Mouse (Mus musculus) common myeloid progenitor, adult 5-6 weeks (primary cell): ENCODE measurements around the gene Dcaf4. TPM values are rescaled to one million over a fixed set of nuclear protein-coding genes. Genes with fewer than 3 reads are reported as not detected.

Source experiments
- ATAC-seq: replicated peaks from 2 replicates; pipeline ENCODE4 v1.8.0; 2016; ENCODE audit warnings: low read depth, mild to moderate bottlenecking, moderate TSS enrichment, inconsistent platforms; ENCODE audit not compliant: poor library complexity, severe bottlenecking
- total RNA-seq: library from RNA; stranded (forward); fragments of 200-1000, 187-1606 nt; gene quantifications from 2 replicates; pipeline ENCODE4 v1.2.3, GENCODE M21; 2017

Gene Dcaf4
- 19.4 and 27.1 TPM in 2 replicates for total RNA-seq

DNA sequence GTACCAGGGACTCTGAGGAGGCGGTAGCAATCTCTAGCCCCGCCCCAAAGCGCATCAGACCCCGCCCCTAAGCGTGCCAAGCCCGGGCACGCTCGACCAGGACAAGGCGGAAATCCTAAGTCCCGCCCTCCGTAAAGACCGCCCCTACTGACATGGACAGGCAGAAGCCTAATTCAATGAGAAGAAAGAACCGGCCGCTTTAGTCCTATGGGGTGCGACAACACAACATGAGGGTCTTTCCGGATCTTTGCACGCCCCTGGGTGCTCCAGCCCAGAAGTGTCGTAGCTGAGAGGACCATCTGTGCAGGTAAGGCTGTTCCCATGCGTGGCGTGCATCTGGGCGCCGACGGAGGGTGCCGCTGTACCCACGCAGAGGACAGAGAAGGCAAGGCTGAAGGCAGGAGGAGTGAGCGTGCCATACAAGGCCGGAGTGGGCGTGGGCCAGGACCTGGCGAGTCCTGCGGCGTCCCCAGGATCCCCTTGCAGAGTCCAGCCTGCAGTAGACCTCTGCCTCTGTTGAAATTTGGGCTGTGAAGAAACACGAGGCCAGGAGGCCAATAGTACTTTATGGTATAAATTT lies at the start of gene Dcaf4:
Gene Dcaf4 (plus strand): TSS at position 156 of the 580 bp plus-strand sequence.
- ATAC-seq: peak; percentile 96

- no peak for ATAC-seq
Observed at GRCm38 (mm10) chr12:83471760-83472159, 48.5 kb upstream of the Dcaf4 start.

- peak; percentile 25; the same call in 1 of the 2 replicates for ATAC-seq
Observed at GRCm38 (mm10) chr12:83473987-83474600, 46.2 kb upstream of the Dcaf4 start.

GRCm38 (mm10) chr12:83475419-83475818 lies 44.8 kb upstream of the Dcaf4 start:
- no peak for ATAC-seq

DNA sequence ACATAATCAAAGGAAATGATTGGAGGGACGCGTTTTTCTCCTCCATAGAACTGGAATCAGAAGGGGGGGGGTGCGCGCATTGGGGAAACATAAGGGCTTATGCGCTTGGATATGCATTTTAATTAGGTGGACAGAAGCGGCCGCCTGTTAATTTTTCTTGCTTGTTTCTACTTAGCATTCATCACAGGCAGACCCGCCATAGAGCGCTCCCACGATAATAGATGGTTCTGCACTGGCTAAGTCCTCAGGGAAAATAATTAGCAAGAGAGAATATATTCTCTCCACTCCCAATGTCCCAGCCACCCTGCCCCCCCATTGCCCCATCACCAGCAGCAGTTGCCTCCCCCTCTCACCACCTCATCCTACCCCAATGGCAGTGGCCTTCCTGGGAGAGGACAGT lies 44.0 kb upstream of the Dcaf4 start:
- ATAC-seq: no peak

GRCm38 (mm10) chr12:83479140-83479539 lies 41.1 kb upstream of the Dcaf4 start:
- ATAC-seq: no peak

DNA sequence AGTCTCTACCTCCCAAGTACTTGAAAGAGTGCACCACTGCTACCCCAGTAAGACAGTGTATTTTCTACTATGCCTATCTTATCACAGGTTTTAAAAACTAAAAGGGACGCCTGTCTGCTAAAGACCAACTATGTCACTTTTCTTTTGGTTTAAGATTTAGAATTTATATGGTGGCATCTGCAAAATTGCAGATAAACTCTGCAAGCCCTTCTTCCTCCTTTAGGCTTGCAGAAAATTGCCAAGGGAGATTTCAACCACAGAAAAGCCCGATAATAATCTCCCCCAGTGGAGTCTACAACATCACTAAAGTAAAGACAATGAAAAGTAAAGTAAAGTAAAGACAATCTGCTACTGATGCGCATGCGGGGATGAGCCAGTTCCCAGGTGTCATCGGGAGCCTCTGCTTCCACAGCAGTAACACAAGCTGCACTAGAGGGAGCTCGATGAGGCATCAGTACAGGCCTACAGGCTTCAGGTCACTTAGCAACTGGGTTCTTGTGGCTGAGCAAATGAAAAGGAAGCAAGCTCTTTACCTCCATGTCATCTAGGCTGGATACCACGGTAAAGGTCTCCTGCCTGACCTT lies 40.4 kb upstream of the Dcaf4 start:
- ATAC-seq: peak; percentile 18; the same call in 1 of the 2 replicates

DNA sequence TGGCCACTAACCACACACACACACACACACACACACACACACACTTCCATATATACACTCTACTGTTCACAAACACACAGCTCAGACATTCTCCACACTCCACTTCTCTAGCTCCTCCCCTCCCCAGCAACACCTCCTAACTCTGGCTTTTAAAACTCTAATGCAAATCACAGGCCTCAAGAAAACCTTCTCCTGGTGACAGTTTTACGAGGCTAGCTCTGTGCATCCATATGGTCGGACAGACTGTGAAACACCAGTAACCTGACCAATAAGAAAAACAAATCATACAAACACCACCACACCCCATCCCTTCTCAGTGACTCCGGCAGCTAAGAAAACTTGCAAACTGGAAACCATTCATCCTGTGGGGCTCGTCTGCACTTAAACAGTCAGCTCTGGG lies 38.8 kb upstream of the Dcaf4 start:
- ATAC-seq: no peak

- no peak for ATAC-seq
Observed at GRCm38 (mm10) chr12:83483653-83484052, 36.6 kb upstream of the Dcaf4 start.

DNA sequence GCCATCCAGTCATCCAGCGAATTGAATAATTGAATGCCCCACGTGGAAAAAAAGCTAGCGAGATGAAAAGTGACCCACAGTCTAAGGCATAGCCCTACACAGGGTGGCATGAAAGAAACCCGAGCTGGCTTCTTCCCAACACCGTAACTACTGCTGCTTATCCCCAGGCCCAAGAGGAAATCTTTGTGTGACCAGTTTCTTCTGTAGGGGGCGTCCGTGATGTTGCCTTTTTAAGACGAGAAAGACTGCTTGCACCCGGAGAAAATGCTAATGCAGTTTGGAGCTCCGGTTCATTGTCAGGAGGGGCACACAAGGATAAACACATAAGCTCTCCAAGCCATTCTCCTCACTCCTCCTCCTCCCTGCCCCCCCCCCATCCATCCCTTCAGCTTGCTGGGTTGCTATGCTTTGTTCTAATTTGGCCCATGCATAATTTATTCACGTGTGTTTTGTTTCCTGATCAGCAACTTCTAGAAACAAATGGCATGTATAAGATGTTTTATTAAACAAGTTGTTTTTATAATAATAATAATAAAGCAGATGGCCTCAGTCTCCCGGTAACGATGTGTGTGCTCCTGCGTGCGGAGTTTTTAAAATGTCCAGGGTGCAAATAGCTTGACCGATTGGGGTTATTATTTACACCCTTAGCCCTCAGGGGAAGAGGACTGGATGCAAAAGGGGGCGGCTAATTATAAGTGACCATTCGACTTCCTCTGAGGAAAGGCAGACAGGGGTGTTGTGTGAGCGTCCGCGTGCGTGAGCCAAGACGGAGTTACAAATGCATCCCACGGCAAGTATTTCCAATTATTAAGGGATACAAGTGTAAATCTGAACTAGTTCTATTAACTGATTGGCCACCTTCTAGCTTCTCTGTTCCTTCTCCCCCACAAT lies 35.2 kb upstream of the Dcaf4 start:
- no peak for ATAC-seq

- ATAC-seq: peak; percentile 12; the same call in 1 of the 2 replicates
Observed at GRCm38 (mm10) chr12:83485911-83486670, 34.2 kb upstream of the Dcaf4 start.

DNA sequence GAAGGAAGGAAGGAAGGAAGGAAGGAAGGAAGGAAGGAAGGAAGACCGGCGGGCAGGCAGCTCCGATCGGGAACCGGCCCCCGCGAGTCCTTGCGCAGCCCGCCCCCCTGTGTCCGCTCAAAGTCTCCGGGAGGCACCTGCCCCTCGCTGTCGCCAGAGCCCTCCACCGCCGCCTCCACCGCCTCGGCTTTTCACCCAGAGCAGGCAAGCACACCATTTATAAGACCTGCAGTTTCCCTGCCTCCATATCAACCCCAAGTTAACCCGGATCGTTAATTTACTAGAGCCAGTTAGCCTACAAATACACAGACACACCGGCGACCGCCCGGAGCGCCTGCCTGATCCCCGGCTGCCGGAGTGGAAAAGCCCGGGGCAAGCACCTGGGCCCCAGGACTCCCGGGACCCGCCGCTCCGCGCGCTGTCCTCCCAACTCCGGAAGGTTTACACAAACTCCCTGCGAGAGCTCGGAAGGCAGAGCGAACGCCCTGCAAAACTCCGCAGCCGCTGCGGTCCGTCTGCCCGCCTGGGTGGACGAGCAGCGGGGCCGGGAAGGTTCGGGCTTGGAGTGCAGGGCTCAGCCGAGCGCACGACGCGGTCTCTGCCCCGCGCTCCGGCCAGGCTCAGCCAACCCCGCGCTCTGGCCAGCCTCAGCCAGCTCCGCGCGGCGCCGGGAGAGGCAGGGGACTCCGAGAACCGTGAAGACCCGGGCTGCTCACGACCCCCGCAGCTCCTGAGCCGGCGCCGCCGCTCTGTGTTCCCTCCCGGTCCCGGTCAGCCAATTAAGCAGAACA lies 33.4 kb upstream of the Dcaf4 start:
- ATAC-seq: no peak

GRCm38 (mm10) chr12:83487476-83487991 lies 32.7 kb upstream of the Dcaf4 start, which contains the start of gene Dpf3:
Gene Dpf3 (minus strand): TSS chr12:83487716.
- ATAC-seq: peak; percentile 92

DNA sequence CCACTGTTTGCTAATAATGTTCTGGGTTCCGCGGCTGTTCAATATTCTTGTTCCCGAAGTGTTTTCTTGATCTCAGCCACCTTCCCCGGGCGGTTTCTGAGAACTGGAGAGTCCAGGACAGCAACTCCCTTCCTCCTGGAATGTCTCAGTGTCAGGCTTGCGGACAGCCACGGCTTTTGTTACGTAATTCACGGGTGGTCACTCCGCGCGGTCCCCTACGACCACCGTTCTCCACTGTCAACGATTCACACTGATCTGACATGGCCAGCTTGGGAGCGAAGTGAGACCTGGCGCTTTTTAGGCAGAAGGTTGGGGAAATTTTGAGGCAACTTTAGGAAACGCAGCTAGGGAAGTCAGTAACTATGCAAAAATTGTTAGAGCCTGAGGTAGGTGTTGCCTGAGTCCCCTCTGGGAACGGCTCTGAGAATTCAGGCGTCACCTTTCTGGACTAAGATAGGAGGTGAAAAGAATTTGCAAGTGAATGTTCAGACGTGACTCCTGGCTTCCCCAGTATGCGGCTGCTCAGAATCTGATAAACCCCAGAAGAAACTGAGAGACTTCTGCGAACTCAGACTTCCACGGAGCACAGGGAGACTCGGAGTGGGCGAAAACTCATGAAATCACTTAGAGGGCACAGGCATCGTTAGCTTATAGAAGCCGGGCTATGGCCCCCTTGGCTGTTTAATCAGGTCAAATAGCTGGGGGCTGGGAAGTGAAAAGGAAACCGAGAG lies 31.9 kb upstream of the Dcaf4 start:
- no peak for ATAC-seq

DNA sequence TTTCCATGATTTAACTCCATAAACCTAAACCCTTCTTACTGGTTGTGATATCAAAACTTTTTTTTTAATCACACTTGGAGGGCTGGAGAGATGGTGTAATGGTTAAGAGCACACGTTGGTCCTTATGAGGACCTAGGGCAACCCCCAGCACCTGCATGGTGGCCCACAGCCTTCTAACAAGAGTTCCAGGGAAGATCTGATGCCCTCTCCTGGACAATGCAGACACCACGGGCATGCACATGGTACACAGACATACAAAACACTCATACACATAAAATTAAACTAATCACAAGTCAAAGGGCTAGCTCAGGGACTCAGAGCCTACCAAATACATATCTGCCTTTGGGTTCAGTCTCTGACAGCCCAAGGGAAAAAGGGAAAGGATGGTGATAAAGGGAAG lies 30.5 kb upstream of the Dcaf4 start:
- no peak for ATAC-seq

DNA sequence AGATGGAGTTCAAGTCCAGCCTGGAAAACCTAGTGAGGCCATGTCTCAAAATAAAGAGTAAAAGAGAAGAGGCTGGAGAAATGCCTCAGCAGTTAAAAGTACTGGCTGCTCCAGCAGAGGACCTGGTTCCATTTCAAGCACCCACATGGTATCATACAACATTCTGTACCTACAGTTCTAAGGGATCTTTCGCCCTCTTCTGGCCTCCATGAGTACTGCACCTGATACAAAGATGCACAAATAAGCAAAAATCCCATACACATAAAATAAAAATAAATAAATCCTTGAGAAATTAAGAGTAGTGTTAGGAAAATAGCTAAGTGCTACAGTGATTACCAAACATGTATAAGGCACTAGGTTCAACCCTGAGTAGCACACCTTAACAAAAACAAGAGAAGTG lies 28.7 kb upstream of the Dcaf4 start:
- ATAC-seq: no peak

- no peak for ATAC-seq
Observed at GRCm38 (mm10) chr12:83492808-83493207, 27.5 kb upstream of the Dcaf4 start.

DNA sequence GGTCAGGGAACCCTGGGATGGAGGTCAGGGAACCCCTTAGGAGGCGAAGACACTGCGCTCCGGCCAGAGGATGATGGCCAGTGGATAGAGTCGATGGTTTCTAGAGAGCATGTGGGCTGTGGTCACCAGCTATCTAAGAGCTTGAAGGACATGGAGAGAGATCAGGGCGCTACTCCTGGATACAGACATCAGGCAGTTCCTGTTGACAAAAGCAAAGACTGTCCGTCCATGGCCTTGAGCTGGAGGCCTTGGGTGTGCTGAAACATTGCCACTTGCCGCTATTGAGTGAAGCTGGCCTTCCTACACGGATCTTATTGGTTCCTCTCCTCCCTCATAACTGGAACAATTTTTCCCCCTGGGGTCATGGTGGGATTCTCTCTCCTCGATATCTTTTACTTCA lies 26.1 kb upstream of the Dcaf4 start:
- no peak for ATAC-seq
